Mouse (Mus musculus) midbrain, embryonic 15.5 days (tissue): ENCODE results near the gene Omd. TPM values are rescaled to one million over a fixed set of nuclear protein-coding genes. Genes with fewer than 3 reads are reported as not detected.
"Not testable (repeated sequence)": the region's sequence is repeated elsewhere in the genome, so short reads cannot be mapped to it uniquely, and the experiment has no call there.

Experiments used
- ATAC-seq: fragments of 200-750 bp; cut with Nextera tagmentation; replicated peaks from 2 replicates; pipeline ENCODE4 v1.8.0; 2017; ENCODE audit warnings: moderate TSS enrichment
- H3K27ac ChIP-seq: fragments of 300-500 bp; sonication (generic); 2 replicates; pipeline ENCODE4 v1.5.1; 2015; ENCODE audit warnings: mild to moderate bottlenecking, inconsistent platforms
- H3K27me3 ChIP-seq: fragments of 300-500 bp; sonication (generic); replicated peaks from 2 replicates; pipeline ENCODE4 v1.6.1; 2015; ENCODE audit warnings: inconsistent platforms
- H3K36me3 ChIP-seq: fragments of 300-500 bp; sonication (generic); replicated peaks from 2 replicates; pipeline ENCODE4 v1.6.1; 2015; ENCODE audit warnings: inconsistent platforms
- H3K4me1 ChIP-seq: fragments of 300-500 bp; sonication (generic); 2 replicates; pipeline ENCODE4 v1.6.1; 2015; ENCODE audit warnings: inconsistent platforms
- H3K4me2 ChIP-seq: fragments of 300-500 bp; sonication (generic); 2 replicates; pipeline ENCODE4 v1.6.1; 2015; ENCODE audit warnings: inconsistent platforms, mild to moderate bottlenecking, moderate library complexity
- H3K4me3 ChIP-seq: fragments of 300-500 bp; sonication (generic); 2 replicates; pipeline ENCODE4 v1.5.1; 2015; ENCODE audit warnings: mild to moderate bottlenecking, inconsistent platforms
- H3K9ac ChIP-seq: fragments of 300-500 bp; sonication (generic); 2 replicates; pipeline ENCODE4 v1.6.1; 2015; ENCODE audit warnings: mild to moderate bottlenecking, inconsistent platforms
- H3K9me3 ChIP-seq: fragments of 300-500 bp; sonication (generic); 2 replicates; pipeline ENCODE4 v1.6.1; 2016; ENCODE audit warnings: inconsistent platforms
- WGBS: fragments of 180-500 bp; shearing (Covaris S2); methylation state at CpG from one replicate; pipeline ENCODE4 v1.1.7; 2015; ENCODE audit warnings: mixed read lengths; 5-methylcytosine and 5-hydroxymethylcytosine counted together
- polyA plus RNA-seq: library from polyadenylated mRNA; unstranded; fragments of >200 nt; fragmentation: Nextera tagmentation; extraction: Ambion mirVana; gene quantifications from 2 replicates; pipeline ENCODE4 v1.2.1, GENCODE M21; 2015

Omd gene
- polyA plus RNA-seq, 1 experiment from 2014 or later, result 0.46 TPM

DNA sequence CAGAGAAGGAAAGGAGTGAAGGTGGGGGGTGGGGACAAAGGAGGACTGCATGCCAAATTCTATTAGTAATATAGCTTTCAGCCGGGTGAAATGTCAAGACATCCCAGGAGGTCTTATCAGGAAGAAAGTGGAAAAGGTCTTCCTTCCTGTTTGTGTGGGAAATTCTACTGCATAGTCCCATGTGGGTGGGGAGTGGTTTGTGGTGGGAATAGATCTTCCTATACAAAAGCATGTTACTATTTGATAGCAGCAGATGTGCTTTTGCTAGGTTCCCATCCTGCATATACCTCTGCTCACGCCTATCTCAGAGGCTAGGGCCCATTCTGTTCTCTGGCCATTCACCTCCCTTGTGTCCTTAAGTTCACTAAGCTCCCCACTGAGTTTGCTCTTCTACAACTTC lies 21.4 kb upstream of the Omd start:
- no peaks in the 10 kb centered on the region for H3K36me3 ChIP-seq

DNA sequence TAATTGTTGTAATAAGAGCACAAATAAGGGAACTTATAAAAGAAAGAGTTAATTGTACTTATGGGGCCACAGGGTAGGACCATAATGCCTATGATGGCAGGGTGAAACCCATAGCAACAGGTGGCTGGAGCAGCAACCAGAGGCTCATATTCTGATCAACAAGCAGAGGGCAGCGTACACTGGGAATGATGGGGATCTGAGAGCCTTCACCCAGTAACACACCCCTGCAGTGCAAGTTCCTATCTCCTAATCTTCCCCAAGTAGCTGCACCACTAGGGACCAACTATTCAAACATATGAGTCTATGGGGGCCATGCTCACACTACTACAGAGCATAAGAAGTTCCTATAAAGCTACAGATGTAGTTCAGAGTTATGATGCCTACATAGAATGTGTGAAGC lies 17.9 kb upstream of the Omd start:
- Histone ChIP-seq H3K27me3 (no peaks in the 10 kb centered on the region), H3K4me3 (no peak overlapping the region), H3K4me1 (no peaks in the 10 kb centered on the region), H3K27ac (no peak overlapping the region), H3K9ac (no peak overlapping the region), H3K36me3 (no peaks in the 10 kb centered on the region), H3K4me2 (no peak overlapping the region), H3K9me3 (no peaks in the 10 kb centered on the region)
- no peak for ATAC-seq
- WGBS, result 83% methylated on average over 1 of the region's 1 CpGs

More for the DNA sequence above, 21.4 kb upstream of the Omd start:
- no peak for ATAC-seq
- H3K9me3 ChIP-seq, result no peaks in the 10 kb centered on the region
- no peak overlapping the region for H3K9ac ChIP-seq
- H3K27ac ChIP-seq, result no peak overlapping the region
- no peak overlapping the region for H3K4me2 ChIP-seq
- H3K4me1 ChIP-seq, result no peaks in the 10 kb centered on the region
- no peaks in the 10 kb centered on the region for H3K27me3 ChIP-seq
- no peak overlapping the region for H3K4me3 ChIP-seq
- WGBS, result 59% methylated on average over 2 of the region's 2 CpGs

DNA sequence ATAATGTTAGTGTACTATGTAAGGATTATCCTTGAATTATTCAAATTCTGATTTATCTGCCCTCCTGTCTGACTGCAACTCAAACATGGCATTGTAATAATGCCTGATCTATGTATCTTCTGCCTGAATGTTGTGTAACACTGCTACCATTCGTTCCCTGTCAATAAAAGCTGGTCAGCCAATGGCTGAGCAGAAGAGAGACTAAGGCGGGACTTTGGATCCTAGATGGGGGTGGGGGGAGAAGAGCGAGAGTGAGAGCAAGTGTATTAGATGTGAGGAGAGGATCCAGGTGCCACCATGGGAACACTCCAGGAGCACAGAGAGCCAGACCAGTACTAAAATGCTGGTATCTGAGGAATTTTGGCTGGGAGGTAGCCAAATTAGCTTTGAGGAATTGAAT lies 11.9 kb upstream of the Omd start:
- H3K9ac ChIP-seq, result no peak overlapping the region
- no peak overlapping the region for H3K4me3 ChIP-seq
- ATAC-seq, result no peak
- 76% methylated on average over 3 of the region's 3 CpGs for WGBS
- H3K36me3 ChIP-seq, result no peaks in the 10 kb centered on the region
- H3K4me2 ChIP-seq, result no peak overlapping the region
- H3K9me3 ChIP-seq, result no peaks in the 10 kb centered on the region
- no peak overlapping the region for H3K27ac ChIP-seq
- H3K27me3 ChIP-seq, result no peaks in the 10 kb centered on the region
- no peaks in the 10 kb centered on the region for H3K4me1 ChIP-seq

DNA sequence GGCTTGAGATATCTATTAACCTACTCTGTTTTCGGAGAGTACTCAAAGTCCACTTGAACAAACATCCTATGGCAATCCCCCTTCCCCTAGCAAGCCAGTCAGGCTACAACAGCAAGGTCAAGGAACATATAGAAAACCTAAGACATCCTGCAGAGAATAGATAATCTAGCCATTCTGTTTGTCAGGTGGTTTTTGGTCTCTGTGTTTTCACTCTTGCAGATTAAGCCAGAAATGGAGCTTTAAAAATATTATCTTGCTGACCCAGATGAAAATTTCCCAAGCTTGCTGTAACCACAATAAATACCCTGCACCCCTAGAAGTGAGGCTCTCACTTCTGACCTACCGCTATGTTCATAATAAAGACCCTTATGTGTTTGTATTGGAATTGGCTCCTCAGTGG lies 10.8 kb upstream of the Omd start:
- Histone ChIP-seq H3K4me1 (no peaks in the 10 kb centered on the region), H3K36me3 (no peaks in the 10 kb centered on the region), H3K27ac (no peak overlapping the region), H3K27me3 (no peaks in the 10 kb centered on the region), H3K4me3 (no peak overlapping the region), H3K4me2 (no peak overlapping the region), H3K9ac (no peak overlapping the region), H3K9me3 (no peaks in the 10 kb centered on the region)
- 91% methylated on average over 2 of the region's 2 CpGs for WGBS
- ATAC-seq, result no peak

DNA sequence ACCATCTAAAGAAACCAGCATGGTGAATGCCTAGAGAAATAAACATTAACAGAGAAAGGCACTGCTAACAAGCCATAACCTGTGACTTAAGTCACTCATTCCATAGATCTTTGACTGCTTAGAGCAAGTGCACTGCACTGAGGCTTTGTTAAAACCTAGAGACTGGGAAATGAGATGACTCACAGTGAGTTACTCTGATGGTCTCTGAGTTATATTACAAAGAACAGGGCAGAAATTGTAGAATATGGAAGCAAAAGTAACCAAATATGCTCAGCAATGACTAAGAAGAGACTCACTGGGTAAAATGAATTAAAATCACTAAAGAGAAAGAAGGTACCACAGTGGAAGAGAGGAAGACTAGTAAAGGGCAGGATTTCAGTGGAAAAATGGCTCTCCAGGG lies 1.6 kb downstream of the Omd start:
- H3K4me2 ChIP-seq, result no peak overlapping the region
- H3K27ac ChIP-seq, result no peak overlapping the region
- H3K36me3 ChIP-seq, result no peaks in the 10 kb centered on the region
- H3K9ac ChIP-seq, result no peak overlapping the region
- no peak overlapping the region for H3K4me3 ChIP-seq
- no peaks in the 10 kb centered on the region for H3K27me3 ChIP-seq
- no peaks in the 10 kb centered on the region for H3K9me3 ChIP-seq
- H3K4me1 ChIP-seq, result no peaks in the 10 kb centered on the region
- ATAC-seq, result no peak

DNA sequence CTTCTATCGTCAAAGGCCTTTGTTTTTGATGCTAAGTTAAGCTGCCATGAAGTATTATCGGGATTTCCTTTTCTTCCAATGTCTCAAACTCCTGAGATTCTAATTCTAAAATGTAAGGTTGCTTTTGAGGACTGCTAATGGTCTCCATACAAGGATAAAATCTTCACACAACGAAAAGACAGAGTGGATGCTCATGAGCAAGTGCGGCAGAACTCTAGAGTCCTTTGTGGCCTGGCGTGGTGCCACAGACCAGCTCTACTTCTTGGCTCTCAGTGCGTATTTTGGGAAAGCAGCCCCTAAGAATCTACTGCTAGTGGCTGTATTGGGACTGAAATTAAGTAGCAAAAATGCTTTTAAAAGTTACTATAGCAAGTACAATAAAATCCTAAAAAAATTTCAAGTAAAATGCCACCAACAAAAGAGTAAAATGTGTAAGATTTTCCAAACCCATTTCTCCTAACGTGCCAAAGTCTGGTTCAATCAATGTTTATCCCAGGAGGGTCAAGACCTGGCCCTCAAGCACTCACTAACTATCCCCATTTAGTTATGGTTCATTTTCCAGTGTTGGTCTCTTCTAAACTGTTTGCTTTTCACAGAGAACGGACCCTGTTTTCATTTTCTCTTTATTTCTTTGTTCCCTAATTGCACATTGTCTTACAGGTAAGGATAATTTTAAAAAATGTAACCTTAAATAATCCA lies 2.2 kb downstream of the Omd start:
- H3K27ac ChIP-seq, result no peak overlapping the region
- no peaks in the 10 kb centered on the region for H3K9me3 ChIP-seq
- H3K4me3 ChIP-seq, result no peak overlapping the region
- no peak overlapping the region for H3K4me2 ChIP-seq
- 81% methylated on average over 8 of the region's 8 CpGs for whole genome bisulfite sequencing
- H3K36me3 ChIP-seq, result no peaks in the 10 kb centered on the region
- no peaks in the 10 kb centered on the region for H3K27me3 ChIP-seq
- H3K4me1 ChIP-seq, result no peaks in the 10 kb centered on the region
- ATAC-seq, result no peak
- no peak overlapping the region for H3K9ac ChIP-seq

DNA sequence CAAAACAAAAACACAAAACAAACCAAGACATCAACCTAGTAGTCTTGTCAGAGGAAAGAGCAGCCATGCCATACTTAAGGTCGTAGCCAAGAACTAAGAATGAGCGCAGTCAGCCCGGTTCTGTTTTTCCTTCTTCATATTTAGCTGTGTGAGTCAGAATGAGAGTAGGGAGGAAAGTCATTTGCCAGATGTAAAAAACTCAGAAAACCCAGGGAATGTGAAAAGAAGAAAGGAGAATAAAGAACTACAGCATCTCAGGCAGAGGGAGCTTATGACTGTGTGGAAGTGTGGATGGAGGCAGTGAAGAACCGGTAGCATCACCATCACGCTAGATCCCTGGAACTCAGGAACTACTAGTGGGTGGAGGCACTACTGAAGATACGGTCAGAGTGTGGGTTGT lies 3.8 kb downstream of the Omd start:
- Histone ChIP-seq H3K4me2 (no peak overlapping the region), H3K36me3 (no peaks in the 10 kb centered on the region), H3K9ac (no peak overlapping the region), H3K27ac (no peak overlapping the region), H3K4me3 (no peak overlapping the region), H3K4me1 (no peaks in the 10 kb centered on the region), H3K9me3 (no peaks in the 10 kb centered on the region), H3K27me3 (no peaks in the 10 kb centered on the region)
- ATAC-seq, result no peak
- 95% methylated on average over 6 of the region's 6 CpGs for WGBS

DNA sequence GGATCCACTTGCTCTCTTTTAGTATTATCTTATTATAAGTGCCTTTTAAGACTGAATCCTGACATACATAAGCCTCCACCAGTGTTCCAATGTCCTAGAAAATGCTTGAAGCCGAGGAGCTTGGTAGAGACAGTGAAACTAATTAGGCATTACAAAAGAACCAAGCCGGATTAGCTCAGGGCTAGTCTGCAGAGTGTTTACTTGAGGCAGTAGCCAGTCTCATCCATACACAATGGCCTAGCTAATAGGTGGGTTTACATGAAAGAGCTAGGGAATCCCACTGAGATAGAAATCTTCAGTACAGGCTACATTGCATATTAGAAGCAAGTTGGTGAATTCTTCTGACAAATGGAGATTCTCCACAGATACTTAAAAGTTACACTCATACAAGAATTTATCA lies 20.3 kb downstream of the Omd start:
- H3K4me2 ChIP-seq, H3K4me3 ChIP-seq, H3K4me1 ChIP-seq, H3K27me3 ChIP-seq, H3K36me3 ChIP-seq, H3K27ac ChIP-seq, H3K9ac ChIP-seq, ATAC-seq, H3K9me3 ChIP-seq: not testable (repeated sequence)
- 24% methylated on average over 2 of the region's 2 CpGs for WGBS

DNA sequence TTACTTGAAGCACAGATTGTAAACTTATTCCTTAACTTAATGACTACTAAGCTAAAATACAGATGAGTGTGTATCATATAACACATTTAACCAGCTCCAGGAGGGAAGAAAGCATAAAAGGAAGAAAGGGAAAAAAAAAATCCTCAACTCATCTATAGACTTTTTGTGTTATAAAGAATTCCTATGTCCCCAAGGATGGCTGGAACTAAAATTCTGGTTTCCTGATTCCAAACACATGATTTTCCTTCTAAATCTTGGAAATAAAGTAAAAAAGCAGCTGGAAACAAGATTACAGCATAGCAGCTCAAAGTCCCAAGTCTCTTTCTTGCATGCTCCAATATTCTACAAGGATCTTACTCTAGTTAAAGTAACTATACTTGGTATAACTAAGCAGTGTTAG lies 21.3 kb downstream of the Omd start:
- no peak for ATAC-seq
- Histone ChIP-seq H3K36me3 (no peaks in the 10 kb centered on the region), H3K27me3 (no peaks in the 10 kb centered on the region), H3K4me3 (no peak overlapping the region), H3K27ac (no peak overlapping the region), H3K9me3 (no peaks in the 10 kb centered on the region), H3K9ac (no peak overlapping the region), H3K4me1 (no peaks in the 10 kb centered on the region), H3K4me2 (no peak overlapping the region)

DNA sequence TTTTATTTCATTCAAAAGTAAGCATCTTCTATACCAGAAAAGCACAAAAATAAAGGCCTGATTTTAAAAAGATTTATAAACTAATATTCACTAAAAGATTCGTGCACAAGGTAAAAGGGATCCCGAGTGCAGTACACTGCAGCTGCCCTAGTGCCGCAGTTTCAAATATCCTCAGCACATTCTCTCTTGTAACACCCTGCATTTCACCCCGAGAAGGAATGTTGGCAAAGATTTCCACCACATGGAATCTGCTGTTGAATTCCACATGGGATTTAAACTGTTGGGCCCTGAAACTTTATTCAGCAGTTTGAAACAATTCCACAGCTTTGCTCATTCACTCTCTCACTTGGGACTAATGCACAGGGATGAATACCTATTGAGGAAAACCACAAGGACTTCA lies 25.5 kb downstream of the Omd start, which contains the start of gene Ogn:
Gene Ogn, plus strand, starts transcription at position 333 of the 400 bp plus-strand sequence.
- no peak within 1 kb of the TSS for H3K9ac ChIP-seq
- no peak for ATAC-seq
- no peaks in the 10 kb centered on the region for H3K36me3 ChIP-seq
- H3K4me2 ChIP-seq, result no peak within 1 kb of the TSS
- no peak within 1 kb of the TSS for H3K27ac ChIP-seq
- no peaks in the 10 kb centered on the region for H3K4me1 ChIP-seq
- 73% methylated on average over 4 of the region's 4 CpGs for WGBS
- no peak within 1 kb of the TSS for H3K4me3 ChIP-seq
- no peaks in the 10 kb centered on the region for H3K27me3 ChIP-seq
- H3K9me3 ChIP-seq, result no peaks in the 10 kb centered on the region

DNA sequence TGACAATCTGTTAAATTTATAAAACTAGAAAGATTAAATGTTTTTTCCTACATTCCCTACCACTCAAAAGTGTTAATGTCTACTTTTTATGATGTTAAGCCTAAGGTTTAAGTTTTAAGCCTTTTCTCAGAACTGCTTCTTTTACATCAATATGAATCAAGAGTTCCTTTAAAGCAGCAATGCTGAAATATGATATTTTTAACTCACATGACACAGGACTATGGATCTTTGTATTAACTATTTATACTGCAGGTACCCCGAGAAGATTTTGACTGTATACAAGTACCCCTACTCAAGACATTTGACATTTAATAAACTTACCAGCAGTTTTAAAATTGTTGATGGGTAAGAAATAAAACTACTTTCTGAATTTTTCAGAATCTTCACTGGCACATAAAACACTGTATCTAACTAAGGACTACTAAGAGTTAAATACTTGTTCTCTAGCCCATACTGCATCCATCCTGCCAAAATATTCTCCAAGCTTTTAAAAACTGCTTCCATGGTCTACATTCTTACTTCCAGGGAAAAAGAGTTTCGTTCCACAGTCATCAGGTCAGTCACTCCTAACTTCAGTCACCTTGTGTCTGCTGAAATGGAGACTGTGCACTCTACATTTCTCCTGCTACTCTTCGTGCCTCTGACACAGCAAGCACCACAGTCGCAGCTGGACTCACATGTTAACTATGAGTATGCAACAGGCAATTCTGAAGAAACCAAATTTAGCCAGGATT lies 26.5 kb downstream of the Omd start:
- Histone ChIP-seq H3K9ac (no peak overlapping the region), H3K27ac (no peak overlapping the region), H3K4me3 (no peak overlapping the region), H3K4me2 (no peak overlapping the region), H3K27me3 (no peaks in the 10 kb centered on the region), H3K4me1 (no peaks in the 10 kb centered on the region), H3K36me3 (no peaks in the 10 kb centered on the region), H3K9me3 (no peaks in the 10 kb centered on the region)
- no peak for ATAC-seq
- WGBS, result 83% methylated on average over 4 of the region's 4 CpGs

DNA sequence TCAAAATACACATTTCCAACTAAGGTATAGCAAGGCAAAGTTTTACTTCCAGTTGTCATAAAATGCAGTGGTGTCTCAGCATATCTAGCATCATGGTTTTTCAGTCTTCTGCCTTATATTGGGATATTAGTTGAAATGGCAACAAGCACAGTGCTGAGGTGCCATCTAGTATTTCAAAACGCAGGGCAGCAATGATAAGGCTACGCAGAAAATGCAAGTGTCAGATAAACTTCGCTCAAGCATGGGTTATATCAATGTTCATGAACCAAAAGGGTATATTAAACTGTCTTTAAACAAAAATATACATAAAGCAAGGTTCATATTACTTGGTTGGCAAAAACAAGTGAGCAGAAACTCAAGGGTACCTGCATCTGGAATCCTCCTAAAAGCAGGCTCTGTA lies 34.8 kb downstream of the Omd start:
- H3K9me3 ChIP-seq, result no peaks in the 10 kb centered on the region
- no peak overlapping the region for H3K27ac ChIP-seq
- no peak for ATAC-seq
- H3K9ac ChIP-seq, result no peak overlapping the region
- H3K27me3 ChIP-seq, result no peaks in the 10 kb centered on the region
- H3K4me1 ChIP-seq, result no peaks in the 10 kb centered on the region
- H3K4me2 ChIP-seq, result no peak overlapping the region
- no peak overlapping the region for H3K4me3 ChIP-seq
- WGBS, result 96% methylated on average over 3 of the region's 3 CpGs
- H3K36me3 ChIP-seq, result no peaks in the 10 kb centered on the region

DNA sequence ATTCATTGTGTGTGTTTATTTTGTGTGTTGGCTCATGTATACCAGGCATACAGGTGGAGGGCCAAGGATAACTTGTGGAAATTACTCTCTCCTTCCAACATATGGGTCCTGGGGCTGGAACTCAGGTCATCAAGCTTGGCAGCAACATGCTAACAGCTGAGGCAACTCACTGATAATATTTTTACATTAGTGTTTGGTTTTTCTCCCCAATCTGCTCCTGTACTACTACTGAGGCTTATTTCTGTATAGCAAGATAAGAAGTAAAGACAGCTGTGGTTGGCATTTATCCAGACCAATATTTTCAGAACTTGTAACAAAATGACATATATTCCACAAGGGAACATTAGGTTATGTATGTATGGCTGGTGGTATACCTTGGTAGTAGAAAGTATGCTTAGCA lies 36.1 kb downstream of the Omd start:
- Histone ChIP-seq H3K4me3 (no peak overlapping the region), H3K9me3 (no peaks in the 10 kb centered on the region), H3K4me2 (no peak overlapping the region), H3K27me3 (no peaks in the 10 kb centered on the region), H3K9ac (no peak overlapping the region), H3K4me1 (no peaks in the 10 kb centered on the region), H3K27ac (no peak overlapping the region), H3K36me3 (no peaks in the 10 kb centered on the region)
- ATAC-seq, result no peak
